Mouse (Mus musculus): ENCODE results near the gene 6330409D20Rik.

DNA sequence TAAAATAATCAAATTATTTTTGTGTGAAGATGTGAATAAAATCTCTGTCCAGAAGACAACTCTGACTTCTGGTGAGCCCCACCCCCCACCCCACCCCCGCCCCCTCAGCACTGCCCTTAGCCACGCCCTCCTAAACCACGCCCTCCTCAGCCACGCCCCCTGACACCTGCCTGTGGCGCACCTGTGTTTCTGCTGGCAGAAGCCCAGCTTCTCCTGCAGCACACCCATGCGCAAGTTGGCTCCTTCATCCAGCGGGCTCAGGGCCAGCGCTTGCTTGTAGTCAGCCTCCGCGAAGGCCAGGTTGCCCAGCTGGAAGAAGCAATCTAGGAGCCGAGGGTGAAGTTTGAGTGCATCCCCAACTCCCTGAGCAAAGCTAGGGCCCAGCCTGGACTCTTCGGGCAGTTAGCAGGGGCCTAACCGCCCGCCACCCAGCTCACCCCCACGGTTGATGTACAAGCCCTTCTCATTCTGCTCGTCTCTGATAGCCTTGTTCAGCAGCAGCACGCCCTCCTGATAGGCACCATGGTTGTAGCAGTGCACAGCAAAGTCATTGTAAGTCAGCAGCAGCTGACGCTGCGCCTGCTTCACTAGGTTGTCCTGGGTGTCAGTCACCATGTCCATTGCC, 28.0 kb upstream of the 6330409D20Rik start:
- TF ChIP-seq CTCF (conservative IDR thresholded peaks at IDR 0.05; ENCODE audit: low read length) = no peak
- no peak for TF ChIP-seq NANOG (IDR thresholded peaks at IDR 0.05; ENCODE audit: borderline replicate concordance, low read length)

Data from E14TG2a.4 (cell line).